Mouse (Mus musculus) layer of hippocampus, adult 11-12 months (tissue): ENCODE results near the gene R3hdm2.

Source experiments
- DNase-seq: peaks from one replicate; pipeline ENCODE4 v3.0.0; 2022; ENCODE audit warnings: low spot score

Gene R3hdm2

GRCm38 (mm10) chr10:127353909-127354895, 25.9 kb upstream of the R3hdm2 start, which contains the start of gene Inhbe:
Gene Inhbe (minus strand): TSS chr10:127354411.
- DNase-seq: peak; percentile 72

- DNase-seq: no peak
Observed at GRCm38 (mm10) chr10:127355336-127355735, 24.8 kb upstream of the R3hdm2 start.

- no peak for DNase-seq
Observed at GRCm38 (mm10) chr10:127360714-127361113, 19.4 kb upstream of the R3hdm2 start.

GRCm38 (mm10) chr10:127367116-127367515, 13.0 kb upstream of the R3hdm2 start:
- DNase-seq: no peak

- no peak for DNase-seq
Observed at GRCm38 (mm10) chr10:127368273-127368672, 11.9 kb upstream of the R3hdm2 start.

- DNase-seq: no peak
Observed at GRCm38 (mm10) chr10:127369834-127370820, 10.0 kb upstream of the R3hdm2 start, which contains the start of gene Inhbc. Gene Inhbc (minus strand): TSS chr10:127370431.

GRCm38 (mm10) chr10:127371023-127371422, 9.1 kb upstream of the R3hdm2 start:
- DNase-seq: no peak

GRCm38 (mm10) chr10:127377700-127378099, 2.4 kb upstream of the R3hdm2 start:
- no peak for DNase-seq

- DNase-seq: no peak
Observed at GRCm38 (mm10) chr10:127379654-127380053, 473 bp upstream of the R3hdm2 start.

GRCm38 (mm10) chr10:127380767-127381742, 928 bp downstream of the R3hdm2 start:
- DNase-seq: peak; percentile 34

GRCm38 (mm10) chr10:127381743-127382134, 1.6 kb downstream of the R3hdm2 start:
- no peak for DNase-seq

GRCm38 (mm10) chr10:127391774-127392173, 11.6 kb downstream of the R3hdm2 start:
- no peak for DNase-seq

GRCm38 (mm10) chr10:127404701-127405100, 24.6 kb downstream of the R3hdm2 start:
- DNase-seq: no peak

- no peak for DNase-seq
Observed at GRCm38 (mm10) chr10:127407391-127407790, 27.3 kb downstream of the R3hdm2 start.

GRCm38 (mm10) chr10:127412101-127412500, 32.0 kb downstream of the R3hdm2 start:
- DNase-seq: no peak

GRCm38 (mm10) chr10:127412776-127413175, 32.6 kb downstream of the R3hdm2 start:
- no peak for DNase-seq

- no peak for DNase-seq
Observed at GRCm38 (mm10) chr10:127413585-127413984, 33.5 kb downstream of the R3hdm2 start.

- DNase-seq: no peak
Observed at GRCm38 (mm10) chr10:127414141-127414540, 34.0 kb downstream of the R3hdm2 start.

- DNase-seq: no peak
Observed at GRCm38 (mm10) chr10:127420131-127420530, 40.0 kb downstream of the R3hdm2 start.

- peak; percentile 35 for DNase-seq
Observed at GRCm38 (mm10) chr10:127420676-127421353, 40.7 kb downstream of the R3hdm2 start.
